Mouse (Mus musculus) lung, adult 2 months (tissue): ENCODE data around the gene Atp6v0b.

Experiments used
- CTCF ChIP-seq: fragments of 200-500 bp; IDR thresholded peaks from 2 replicates; pipeline ENCODE4 v1.5.1; 2011; ENCODE audit warnings: mild to moderate bottlenecking, low read length, control low read depth; ENCODE audit not compliant: insufficient read depth
- POLR2A ChIP-seq: fragments of 200-500 bp; IDR thresholded peaks from 2 replicates; pipeline ENCODE4 v1.6.1; 2011; ENCODE audit warnings: low read depth, mild to moderate bottlenecking, control low read depth, low read length, borderline replicate concordance; ENCODE audit errors: extremely low read depth

- TF ChIP-seq CTCF (no peak), POLR2A (no peak)
Measured at GRCm38 (mm10) chr4:117898111-117898510, 11.0 kb upstream of the Atp6v0b start.
